Mouse (Mus musculus): ENCODE measurements at regions not wholly inside any gene's neighbourhood (a gene's known extent, or its start where the extent isn't known, plus 50 kb on each side); places are given as distances from the start of the nearest gene placed in this dataset.

DNA sequence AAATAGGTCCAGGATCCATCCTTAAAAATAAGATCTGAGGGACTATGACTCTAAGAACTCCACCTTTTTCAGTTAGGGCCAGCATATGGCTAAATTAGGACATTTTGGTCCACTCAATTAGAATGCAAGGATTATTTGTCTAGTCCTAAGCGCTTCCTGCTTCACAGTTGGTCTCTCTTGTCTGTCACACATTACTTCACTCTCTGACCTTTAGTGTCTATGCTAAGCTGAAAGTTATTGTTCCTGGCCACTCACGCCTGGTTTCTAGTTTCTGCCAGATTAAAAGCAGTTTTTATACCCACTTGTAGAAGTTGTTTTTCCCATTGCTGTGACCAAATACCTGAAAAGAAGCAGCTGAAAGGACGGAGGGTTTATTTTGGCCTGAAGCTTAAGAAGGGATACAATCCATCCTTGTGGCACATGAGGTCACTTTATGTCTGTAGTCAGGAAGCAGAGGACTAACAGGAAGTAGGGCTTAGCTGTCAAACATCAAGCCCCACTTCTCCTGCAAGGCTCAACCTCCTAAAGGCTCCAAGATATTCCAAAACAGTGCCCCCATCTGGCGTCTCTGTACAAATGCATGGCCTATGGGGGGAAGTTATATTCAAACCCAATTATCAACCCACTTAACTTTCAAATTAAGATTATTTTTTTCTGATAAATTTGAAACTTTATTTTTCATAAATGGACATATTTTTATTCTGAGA is 195.3 kb upstream of the Gm5148 start:
- no peak for DNase-seq (ENCODE audit: low spot score)

DNA sequence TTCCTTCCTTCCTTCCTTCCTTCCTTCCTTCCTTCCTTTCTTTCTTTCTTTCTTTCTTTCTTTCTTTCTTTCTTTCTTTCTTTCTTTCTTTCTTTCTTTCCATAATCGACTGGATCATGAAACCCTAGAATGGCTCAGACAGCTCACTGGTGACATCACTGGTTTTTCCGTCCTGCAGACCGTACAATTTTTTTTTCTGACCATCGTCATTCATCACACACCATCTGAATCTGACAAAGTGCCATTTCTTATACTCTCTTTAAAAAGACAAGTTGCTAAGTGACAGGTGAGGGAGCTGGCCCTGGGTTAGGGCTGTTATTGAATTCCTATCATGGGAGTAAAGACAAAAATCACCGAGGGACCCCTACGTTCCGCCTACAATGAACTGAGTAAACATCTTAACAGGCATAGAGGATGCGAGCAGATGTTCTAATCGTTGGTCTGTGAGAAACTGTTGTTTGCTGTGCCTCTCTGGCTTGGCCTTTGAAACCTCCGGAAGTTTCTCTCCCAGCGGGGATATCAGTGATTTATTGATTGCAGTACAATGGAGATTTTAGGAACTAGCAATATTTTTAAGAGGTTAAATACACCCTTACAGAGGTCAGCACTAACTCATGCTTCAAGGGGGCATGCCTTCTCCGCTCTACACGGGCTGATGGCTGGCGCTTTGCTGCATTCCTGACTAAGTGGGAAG is 192.6 kb upstream of the Gm5148 start:
- peak; percentile 86 for DNase-seq (ENCODE audit: low spot score)

DNA sequence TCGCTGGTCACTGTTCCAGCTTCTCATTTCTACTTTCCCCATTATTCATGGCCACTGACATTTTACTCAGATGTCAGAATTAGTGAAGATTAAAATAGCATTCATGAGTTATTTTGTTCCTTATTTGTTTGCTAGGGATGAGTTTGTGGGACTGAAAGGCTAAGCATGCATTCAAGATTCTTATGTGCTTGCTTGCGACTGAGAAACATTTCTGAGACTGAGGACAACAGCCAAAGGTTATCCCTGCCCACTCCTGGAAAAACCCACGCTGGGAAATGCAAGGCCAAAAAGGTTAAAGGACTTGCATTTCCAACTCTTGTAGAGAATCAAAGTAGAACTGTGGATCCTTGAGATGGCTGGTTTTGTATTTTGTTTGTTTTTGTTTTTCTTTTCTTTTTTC is 192.0 kb upstream of the Gm5148 start:
- no peak for DNase-seq (ENCODE audit: low spot score)

DNA sequence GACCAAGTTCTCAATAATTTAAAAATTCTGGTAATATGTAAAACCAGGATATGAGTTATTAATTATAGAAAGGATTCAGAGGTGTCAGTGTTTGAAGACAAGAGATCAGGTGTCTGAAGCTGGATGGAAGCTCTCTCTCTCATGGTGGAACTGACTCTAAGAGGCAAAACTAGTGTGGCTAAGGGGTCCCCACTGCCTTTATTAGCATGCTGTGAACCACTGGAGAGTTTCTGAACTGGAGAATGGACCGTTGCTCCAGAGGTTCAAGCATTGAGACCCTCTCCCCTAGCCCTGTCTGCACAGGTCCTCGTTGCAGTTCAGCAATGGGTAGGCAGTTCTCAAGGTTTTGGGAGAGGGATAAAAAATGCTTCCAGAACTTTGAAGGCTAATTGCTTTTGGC is 191.4 kb upstream of the Gm5148 start:
- no peak for DNase-seq (ENCODE audit: low spot score)

DNA sequence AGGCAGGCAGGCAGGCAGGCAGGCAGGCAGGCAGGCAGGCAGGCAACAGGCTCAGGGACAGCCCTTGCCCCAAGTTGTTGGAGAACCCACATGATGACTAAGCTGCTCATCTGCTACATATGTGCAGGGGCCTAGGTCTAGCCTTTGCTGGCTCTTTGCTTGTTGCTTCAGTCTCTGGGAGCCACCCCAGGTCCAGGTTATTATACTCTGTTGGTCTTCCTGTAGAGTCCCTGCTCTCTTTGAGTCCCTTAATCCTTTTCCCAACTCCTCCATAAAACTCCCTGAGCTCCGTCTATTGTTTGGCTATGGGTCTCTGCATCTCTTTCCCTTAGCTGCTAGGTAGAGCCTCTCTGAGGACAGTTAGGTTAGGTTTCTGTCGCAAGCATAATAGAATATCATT is 189.8 kb upstream of the Gm5148 start:
- DNase-seq (ENCODE audit: low spot score) = no peak

DNA sequence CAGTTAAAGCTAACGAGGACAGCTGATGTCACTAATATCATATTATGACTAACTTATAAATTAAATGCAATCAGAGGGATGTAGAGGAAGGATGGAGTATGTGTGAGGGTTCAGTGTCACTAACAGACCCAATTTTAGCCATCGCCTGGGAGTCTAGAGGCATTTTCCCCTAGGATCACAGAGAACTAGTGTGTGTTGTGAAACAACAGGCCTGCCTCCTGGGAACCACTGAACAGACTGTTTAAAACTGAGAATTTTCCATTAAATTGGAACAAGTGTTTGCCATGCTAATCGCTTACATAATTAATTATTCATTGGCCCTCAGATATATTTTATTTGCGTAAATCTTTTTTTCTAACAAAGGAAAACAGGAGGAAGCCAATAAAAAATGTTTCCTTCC is 185.5 kb upstream of the Gm5148 start:
- DNase-seq (ENCODE audit: low spot score) = no peak

DNA sequence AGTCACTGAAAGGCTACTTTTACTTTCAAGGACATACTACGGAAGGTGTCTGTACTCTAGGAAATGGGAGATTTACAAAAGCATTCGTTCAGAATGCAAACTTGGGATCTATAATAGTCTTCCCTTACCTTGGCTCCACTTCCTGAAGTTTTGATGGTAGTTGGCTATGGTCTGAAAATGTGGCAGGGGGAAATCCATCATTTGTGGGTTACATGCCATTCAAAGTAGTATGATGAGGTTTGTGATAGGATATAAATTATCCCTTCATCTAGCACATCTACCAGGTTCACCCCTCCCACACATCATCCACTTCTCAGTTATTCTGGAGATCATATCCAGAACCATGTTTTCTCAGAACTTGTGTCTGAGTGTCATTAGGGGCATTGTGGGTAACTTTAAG is 184.7 kb upstream of the Gm5148 start:
- DNase-seq (ENCODE audit: low spot score) = no peak

DNA sequence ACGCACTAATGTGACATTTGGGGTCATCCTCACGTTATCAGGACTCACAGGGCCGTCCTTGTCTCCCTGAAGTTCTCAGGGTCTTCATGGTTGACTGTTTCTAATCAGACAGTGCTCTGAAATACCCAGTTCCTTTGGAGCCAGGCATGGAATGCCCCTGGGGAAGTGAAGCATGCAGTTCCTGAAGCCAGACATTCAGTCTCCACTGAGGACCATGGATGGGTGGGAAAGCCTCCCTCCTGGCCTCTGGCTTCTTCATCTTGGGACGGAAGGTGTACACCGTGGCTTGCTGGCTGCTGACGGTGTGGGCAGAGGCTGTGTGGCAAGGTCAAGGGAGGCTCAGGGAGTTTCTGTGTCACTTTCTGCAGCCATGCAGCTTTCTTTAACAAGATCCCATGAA is 184.2 kb upstream of the Gm5148 start:
- no peak for DNase-seq (ENCODE audit: low spot score)

DNA sequence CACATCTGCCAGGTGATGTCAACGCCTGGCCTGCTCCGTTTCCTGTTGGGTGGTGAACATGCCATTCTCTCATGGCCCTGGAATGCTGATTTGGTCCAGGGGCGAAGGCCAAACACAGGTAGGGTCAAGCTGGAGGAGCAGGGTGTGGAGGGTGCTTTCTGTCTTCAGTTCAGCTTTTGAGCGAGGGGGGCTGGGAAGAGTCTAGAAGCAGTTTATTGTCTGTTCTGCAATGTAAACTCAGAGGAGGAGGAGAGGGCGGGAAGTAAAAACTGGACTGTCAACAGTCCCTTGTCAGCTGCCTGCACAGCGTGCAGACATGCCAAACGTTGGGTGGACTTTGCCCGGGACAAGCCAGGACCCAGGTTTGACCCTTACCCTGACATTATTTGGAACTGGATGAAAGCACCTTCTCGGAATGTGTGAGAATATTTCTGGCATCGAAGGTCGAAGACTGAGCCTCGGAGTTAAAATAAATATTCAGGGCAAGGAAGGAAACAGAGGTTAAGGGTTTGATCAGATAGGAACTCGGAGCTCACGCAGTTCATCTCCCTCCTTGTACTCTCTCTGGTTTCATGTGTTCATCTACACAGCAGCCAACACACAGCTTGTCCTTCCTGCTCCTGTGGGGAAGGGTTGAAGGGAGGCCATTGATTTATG is 183.3 kb upstream of the Gm5148 start:
- DNase-seq (ENCODE audit: low spot score) = peak; percentile 66

DNA sequence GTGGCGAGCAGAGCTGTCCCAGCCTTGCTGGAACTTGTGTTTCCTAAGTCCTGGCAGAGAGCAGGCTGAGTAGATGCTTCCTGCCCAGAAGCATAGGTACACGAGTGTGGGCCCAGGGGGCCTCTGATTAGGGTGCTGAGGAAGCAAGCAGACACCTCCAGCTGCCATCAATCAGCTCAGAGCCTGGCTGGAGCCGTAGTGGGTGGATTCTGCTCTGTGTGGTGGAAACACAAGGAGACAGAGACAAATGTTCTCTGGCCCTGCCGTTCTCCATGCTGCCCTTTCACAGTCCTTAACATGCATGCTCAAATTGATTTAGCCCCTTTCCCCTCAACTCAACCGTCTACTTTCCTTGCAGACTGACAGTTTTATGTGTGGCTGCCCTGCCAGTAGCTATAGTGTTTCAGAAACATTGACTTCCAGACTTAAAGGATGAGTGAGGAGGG is 182.5 kb upstream of the Gm5148 start:
- DNase-seq (ENCODE audit: low spot score) = peak; percentile 76

DNA sequence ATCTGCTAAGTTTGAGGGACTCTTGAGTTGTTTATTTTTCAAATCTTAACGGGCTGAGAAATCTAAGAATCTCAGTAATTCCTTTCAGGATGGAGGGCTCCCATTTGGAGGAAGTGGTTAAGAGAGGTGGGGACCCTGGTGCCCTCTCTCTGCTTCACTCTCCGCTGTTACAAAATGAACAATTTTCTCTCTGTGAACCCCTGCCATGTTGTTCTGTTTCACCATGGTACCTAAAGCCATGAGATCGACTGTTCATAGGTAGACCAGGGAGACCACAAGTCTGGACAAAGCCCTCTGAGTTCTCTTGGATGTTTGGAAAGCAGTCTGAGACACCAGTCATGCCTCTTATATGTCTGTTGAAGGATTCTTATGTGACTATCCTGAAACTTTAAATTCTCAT is 179.9 kb upstream of the Gm5148 start:
- DNase-seq (ENCODE audit: low spot score) = no peak

DNA sequence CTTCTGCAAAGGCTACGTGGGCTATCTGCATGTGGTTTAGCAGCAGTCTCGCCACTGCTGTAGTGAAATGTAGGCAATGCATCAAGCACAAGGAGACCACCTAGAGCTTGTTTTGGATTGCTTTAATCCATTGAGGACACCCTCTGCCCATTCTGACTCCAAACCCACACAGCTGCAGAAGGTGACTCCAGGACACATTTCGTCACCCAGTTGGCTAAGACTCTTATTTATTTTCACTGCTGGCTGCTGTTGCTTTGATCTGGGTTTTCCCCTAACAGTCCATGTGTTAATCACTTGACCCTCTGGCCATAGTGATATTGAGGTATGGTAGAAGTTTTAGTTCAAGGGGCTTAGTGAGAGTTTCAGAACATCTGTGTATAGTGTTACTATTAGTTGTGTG is 179.2 kb upstream of the Gm5148 start:
- no peak for DNase-seq (ENCODE audit: low spot score)

DNA sequence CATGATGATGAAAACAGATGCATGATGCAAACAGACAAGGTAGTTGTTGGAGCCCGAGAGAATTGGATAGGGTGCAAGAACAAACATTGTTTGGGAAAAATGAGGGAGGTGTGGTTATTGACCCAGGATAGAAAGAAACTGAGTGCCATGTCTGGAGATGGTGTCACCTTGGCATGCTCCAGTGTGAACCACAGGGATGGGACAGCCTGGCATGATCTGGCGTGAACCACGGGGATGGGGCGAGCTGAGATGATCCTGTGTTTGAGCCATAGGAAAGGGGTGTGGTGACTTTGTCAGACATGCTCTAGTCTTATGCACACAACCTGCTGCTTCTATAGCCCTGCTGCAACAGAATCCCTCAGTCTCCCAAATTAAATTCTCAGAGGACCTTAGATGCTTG is 178.7 kb upstream of the Gm5148 start:
- no peak for DNase-seq (ENCODE audit: low spot score)

DNA sequence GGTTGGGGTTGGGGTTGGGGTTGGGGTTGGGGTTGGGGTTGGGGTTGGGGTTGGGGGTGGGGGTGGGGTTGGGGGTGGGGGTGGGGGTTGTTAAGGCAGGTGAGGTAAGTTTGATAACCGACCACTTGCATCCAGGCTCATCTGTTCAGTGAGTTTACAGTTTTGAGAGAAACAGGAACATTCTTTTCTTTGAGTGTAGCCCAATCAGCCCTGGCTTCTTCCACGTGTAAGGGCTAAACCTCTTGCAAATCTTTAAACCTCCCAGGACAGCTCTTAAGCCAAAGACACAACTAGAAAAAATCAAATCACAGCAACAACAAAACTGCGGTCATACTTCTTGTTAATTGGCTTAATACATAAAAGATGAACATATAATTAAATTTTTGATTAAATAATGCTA is 173.1 kb upstream of the Gm5148 start:
- no peak for DNase-seq (ENCODE audit: low spot score)

DNA sequence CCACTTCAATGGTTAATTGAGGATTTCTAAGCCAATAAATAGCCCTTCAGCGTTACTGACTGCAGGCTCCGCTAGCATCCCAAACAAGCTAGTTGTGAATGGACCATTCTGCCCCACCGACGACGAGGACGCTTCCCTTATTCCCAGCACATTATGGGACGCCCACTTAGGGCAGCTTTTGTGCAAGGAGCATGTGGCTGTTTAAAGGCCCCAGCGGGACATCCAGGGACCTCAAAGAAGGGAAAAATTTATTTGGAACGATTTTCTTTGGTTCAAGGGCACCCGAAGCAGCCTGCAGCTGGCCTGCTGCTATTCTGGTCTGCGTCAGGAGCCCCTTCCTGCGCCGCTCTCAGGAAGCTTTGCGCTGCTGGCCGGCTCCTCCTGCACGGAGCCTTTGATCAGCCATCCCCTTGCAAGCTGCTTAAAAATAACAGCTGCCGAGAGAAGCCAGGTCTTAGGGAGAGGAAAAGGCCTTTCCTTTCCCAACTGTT is 172.6 kb upstream of the Gm5148 start:
- peak; percentile 81 for DNase-seq (ENCODE audit: low spot score)

DNA sequence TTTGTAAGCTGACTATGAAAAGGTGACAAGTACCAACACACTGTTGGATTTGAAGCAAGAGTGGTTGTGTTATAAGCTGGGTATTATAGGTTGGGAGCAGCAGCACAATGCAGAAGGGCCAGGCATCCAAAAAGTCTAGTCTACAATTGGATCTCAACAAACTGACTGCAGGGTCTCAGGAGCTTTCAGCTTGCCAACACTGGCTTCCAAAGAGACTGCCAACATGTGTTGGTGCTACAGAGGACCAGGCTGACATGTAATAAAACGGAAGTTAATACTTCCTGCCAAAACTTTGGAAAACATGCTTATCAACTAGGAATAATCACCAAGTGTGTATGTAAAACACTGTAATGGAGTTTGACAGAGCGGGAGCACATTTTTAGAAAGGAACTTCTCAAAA is 170.3 kb upstream of the Gm5148 start:
- no peak for DNase-seq (ENCODE audit: low spot score)

DNA sequence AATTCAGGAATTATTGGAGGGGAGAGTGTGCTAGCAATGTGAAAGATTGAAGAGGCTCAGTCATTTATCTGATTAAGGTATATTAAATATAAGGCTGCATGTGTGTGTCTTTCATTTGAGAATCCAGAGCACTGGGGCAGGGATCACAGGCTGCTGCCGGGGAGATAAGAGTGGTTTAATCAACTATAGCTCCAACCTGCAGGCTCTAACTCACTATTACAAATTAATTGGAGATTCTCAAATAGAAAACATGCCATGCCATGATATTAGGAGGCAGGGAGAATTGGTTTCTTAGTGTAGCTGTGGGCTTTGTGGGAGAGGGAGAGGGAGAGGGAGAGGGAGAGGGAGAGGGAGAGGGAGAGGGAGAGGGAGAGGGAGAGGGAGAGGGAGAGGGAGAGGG is 165.9 kb upstream of the Gm5148 start:
- no peak for DNase-seq (ENCODE audit: low spot score)

DNA sequence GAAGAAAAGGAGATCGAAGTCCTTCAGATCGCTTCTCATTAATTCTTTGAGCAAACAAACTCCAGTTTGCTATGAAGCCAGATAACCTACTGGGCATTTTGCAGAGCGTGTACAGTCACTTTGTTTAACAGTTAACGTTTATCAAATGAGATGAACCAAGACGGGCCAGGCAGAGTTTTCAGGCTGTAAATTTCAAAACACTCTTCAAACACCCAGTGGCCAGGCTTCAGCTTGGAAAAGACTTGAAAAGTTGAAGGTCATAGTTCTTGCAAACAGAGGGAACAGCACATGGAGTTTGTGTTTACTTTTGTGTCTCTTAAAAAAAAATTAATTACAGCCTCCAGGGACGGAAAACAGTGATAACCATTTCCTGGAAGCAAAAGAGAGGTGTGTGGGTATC is 164.2 kb upstream of the Gm5148 start:
- DNase-seq (ENCODE audit: low spot score) = no peak

DNA sequence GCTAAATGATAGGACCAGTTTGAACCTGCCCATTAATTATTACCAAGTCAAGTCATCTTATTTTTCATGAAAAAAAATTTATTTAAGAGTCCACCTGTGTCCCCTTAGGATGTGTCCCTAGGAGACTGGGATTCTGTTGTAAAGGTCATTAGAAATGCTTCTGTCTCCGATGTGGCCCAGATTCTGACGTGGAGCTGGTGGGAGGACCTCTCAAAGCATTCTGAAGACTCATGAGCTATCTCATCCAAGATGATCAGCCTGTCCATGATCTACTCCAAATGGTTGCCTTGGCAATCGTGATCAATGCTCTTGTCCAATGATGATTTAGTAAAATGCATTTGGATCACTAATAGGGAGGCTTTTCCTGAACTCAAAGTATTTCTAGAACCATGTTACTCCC is 163.4 kb upstream of the Gm5148 start:
- no peak for DNase-seq (ENCODE audit: low spot score)

DNA sequence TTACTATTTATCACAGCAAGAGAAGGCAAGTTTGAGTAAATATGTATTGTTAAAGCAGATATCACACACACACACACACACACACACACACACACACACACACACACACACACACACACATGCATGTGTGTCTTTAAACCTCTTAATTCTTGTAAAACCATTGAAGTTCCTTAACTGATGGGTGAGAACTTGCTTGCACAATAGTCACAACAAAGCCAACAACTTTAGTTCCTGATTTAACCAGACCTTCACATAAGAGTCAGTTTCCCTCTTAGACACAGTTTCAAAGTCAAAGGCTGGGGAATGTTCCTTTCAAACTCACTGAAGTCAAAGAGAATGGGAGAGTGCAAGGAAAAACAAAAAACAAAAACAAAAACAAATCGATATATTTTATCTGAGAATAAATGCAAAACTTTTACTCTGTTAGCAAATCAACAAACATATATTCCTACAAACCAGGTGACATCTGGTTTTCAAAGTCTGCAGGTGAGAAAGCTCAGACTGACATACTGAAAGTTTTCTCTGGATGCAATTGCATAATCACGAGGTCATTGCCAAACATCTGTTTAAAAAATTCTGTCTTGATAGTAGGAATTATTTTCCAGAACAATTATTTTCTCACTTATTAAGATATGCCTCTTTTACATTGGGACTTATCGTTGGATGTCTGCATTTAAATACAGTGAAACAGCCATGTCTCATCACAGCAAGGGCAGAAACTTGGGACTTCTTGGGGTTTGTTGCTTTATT is 162.6 kb upstream of the Gm5148 start:
- no peak for DNase-seq (ENCODE audit: low spot score)

DNA sequence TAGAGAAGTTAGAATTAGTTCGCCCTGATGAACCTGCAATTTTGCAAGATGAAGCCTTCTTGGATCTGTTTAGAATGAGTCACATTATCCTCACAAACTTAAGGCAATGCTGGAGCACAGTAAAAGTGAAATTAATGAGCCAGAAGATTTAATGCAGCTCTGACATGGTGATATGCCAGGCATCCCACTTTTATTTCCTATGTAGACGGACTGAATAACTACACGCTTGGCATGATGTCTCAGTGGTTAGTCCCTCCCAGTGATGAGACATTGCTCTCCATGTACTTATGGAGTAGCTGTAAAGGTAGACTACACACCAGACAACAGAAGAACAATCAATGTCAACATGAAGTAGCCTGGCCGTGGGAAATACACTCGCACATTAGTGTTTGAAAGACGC is 161.5 kb upstream of the Gm5148 start:
- DNase-seq (ENCODE audit: low spot score) = no peak

DNA sequence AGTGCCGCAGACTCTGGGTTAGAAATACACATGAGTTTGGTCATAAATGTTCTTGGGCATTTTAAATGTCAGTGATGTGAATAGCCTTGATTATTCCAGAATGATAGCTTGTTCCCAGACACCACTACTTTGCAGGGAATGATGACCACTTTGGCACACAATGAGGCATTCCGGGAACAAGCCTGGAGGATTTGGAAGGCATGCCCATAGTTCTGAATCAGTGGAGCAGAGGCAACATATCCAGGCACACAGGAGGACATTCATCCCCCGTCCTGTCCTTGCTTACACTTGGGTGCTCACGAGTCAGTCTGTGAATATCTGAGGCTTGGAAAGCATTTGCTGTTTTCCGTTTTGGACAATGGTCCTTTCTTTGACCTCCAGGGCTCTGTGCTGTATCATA is 158.1 kb upstream of the Gm5148 start:
- no peak for DNase-seq (ENCODE audit: low spot score)

DNA sequence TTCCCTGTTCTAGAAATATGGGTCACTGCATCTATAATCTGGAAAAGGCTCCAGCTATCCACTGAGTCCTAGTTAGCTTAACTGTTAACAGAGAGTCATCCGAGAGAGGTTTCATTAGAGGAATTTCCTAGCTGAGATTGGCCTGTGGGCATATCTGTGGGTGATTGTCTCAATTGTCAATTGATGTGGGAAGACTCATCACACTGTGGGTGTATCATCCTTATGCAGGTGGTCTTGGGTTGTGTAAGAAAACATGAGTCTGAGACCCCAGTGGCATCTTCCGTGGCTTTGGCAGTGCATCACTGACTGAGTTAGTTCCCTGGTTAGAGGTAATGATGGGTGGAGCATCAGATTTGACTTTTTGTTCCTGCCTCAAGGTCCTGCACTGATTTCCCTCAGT is 156.7 kb upstream of the Gm5148 start:
- DNase-seq (ENCODE audit: low spot score) = no peak

All from embryo, embryonic 10.5 days (tissue).